Mouse (Mus musculus) liver, adult 2 months (tissue): Measurements from ENCODE around the gene Btnl10.

ENCODE experiments used
- CTCF ChIP-seq: fragments of 200-500 bp; IDR thresholded peaks from 2 replicates; pipeline ENCODE4 v1.5.1; 2011; ENCODE audit warnings: low read depth, low read length, control low read depth
- POLR2A ChIP-seq: fragments of 200-500 bp; IDR thresholded peaks from 2 replicates; pipeline ENCODE4 v1.6.1; 2011; ENCODE audit warnings: low read length, control low read depth; ENCODE audit not compliant: insufficient read depth; ENCODE audit errors: extremely low read depth

DNA sequence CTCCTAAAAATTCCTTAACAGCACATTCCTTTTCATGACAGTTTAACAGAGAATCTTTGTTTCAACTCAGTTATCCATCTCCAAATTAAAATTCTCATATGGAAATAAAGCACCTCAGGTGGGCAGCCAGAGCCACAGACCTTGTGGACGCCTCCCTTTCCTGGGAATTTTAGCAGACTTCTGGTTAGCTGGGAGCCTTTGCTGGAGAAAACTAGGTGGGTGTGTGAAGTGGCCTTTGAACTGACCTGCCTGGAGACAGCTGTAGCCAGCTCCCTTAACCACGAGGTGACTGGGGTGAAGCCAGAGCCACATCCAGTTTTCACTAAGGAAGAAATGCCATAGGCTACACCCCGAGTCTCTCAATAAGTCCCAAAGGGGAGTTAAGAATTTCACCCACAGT, 11.9 kb downstream of the Btnl10 start:
- TF ChIP-seq CTCF (no peak), POLR2A (no peak)
